Mouse (Mus musculus) A20 (cell line): ENCODE results near the gene Tmem177.

Experiments used
- DNase-seq: peaks from one replicate; pipeline ENCODE4 v3.0.0-alpha.2; 2011; ENCODE audit warnings: low read depth, low spot score

Gene Tmem177

DNA sequence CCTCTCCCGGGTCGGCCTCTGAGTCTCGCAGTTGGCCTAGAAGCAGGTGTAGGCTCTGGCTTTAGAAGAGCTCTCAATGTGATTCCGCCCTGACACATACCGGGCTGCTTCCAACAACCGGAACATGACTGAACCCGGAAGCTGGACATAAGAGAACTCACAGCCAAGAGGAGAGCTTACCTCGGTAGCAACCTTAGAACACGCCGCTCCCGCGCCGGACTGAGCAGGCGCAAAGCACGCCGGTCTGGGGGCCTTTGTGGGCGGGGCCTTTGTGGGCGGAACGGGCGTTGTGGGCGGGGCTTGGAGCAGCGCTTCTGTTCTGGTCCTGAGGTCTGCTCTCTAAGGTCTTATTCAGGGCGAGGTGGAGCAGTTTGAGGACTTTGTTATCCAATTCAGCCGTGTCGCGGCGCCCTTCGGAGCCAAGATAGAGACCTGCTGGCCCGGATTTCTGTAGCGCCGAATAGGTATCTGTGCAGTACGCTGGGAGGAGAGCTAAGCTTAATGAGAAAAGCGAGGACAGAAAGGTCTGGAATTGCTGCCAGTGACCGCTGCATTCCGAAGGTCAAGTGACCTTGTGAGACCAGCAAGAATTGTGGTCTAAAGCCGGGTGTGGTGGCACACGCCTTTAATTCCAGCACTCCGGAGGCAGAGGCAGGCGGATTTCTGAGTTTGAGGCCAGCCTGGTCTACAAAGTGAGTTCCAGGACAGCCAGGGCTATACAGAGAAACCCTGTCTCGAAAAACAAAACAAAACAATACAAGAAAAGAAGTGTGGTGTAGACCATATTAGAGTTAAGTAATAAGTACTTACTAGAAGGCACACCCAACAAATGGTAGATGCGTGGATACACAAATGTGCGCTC is at the start of gene Tmem177:
Gene Tmem177, minus strand, starts transcription at position 256 of the 862 bp plus-strand sequence.
- DNase-seq: peak; percentile 97

DNA sequence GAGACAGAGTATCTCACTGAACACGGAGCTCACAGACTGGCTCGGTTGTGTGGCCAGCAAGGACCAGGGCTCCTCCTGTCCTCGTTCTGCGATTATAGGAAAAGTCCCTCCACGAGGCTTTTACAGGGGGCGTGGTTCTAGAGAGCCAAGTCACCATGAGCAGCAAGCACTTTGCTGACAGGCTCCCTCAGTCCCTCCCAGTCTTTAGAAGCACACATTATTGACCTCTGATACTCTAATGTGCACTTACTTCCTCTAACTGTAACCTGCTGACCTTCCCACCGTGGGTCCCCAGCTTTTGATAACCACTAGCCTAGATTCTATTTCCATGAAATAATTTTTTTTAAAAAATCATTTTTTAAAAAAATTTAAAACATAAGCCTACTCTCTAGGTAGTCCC is 46.9 kb upstream of the Tmem177 start:
- DNase-seq: no peak

DNA sequence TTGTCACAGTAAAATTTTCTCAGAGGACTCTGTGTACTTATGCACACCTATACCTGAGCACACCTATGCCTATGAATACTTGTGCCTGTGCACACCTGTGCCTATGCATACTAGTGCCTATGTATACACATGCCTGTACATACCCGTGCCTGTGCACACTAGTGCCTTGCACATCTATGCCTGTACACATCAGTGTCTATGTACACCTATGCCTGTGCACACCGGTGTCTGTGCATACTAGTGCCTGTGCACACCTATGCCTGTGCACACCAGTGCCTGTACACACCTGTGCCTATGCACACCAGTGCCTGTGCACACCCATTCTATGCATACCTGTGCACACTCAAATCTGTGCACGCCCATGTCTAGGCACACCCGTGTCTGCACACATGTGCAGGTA is 46.5 kb upstream of the Tmem177 start:
- DNase-seq: no peak

DNA sequence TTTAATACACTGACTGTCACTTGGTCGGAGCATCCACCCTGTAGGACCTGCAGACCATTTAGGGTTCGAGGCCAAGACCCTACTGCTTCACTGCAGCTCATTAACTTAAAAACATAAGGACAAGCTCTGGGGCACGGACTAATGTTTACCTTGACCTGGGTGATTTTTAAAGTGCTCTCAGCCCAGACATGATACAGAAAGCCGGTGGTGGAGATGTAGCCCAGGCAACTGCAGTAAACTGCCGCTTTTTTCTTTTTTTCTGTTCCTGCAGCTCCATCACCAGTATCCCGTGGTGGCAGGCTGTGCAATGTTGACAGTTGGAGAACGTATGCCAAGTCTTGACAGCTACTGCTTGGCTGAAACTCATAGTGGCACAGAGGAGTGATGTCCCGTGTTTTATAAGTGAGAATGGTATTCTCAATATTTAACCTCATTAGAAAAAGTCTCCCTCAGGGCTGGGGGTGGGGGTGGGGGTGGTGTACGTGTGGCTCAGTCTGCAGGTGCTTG is 44.8 kb upstream of the Tmem177 start:
- DNase-seq: no peak

DNA sequence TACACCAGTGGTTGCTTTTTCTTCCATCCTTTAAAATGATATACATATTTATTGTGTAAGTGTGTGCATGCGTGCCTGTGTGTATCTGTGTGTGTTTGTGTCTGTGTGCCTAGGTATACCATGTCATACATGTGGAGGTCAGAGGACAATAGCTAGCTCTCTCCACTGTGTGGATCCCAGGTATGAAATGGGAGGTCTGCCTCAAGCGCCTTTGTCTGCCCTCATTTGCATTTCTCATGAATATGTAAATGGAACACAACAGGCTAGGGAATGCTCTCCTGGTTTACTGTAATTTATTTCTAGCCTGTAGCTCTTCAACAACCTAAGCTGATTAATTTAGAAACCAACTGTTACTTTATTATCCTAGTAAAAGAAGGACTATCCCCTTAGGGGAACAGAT is 41.7 kb upstream of the Tmem177 start:
- no peak for DNase-seq

DNA sequence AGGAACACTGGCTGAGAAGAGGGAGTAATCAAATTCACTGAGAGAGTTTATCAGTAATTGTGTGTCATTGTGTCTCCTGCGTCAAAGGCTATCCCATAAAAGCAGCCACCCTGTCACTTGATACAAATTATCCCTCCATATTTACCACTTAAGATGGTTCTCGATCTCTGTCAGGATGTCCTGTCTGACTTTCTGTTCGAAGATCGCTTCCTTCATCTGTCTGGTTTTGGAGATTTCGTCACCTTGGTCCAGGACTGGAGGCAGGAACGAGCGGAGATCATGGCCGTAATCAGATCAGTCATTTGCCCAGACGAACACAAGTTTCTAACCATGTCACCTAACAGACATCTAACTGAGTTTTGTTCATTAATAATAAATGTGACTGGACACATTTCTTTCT is 40.4 kb upstream of the Tmem177 start:
- no peak for DNase-seq

DNA sequence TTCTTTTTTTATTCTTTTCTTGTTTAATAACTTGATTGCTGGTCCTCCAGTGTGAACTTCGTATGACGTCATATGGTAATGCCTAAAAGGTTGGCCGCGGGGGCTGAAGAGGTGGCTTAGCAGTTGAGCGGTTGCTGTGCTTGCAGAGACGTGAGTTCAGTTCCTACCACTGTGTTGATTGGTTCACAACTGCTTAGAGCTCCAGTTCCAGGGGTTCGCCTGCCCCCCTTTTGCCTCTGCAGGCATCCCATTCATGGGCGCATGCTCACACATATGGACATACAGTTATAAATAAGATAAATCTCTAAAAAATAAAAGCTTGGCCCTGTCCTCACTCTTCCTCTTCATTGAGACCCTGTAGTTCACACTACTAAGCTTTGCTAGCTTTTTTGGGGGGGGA is 37.1 kb upstream of the Tmem177 start:
- no peak for DNase-seq

DNA sequence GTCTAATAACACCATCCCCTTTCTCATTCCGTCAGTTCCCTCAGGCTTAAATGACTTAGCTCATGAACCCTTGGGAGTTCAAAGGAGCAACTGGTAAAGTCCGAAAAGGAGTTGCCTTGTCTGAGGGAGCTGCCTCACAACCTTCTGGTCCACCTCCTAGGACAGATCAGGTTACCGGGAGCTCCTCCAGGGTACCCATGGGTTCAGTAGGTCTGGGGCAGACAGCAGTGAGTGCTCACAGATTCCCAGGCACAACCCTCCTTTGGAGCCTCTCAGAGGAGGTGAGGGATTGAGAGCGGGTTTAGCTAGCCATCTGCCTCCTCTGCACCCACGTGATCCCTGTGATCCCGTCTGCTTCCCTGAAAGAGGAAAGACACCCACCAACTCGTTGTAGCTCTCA is 23.9 kb upstream of the Tmem177 start:
- DNase-seq: no peak

DNA sequence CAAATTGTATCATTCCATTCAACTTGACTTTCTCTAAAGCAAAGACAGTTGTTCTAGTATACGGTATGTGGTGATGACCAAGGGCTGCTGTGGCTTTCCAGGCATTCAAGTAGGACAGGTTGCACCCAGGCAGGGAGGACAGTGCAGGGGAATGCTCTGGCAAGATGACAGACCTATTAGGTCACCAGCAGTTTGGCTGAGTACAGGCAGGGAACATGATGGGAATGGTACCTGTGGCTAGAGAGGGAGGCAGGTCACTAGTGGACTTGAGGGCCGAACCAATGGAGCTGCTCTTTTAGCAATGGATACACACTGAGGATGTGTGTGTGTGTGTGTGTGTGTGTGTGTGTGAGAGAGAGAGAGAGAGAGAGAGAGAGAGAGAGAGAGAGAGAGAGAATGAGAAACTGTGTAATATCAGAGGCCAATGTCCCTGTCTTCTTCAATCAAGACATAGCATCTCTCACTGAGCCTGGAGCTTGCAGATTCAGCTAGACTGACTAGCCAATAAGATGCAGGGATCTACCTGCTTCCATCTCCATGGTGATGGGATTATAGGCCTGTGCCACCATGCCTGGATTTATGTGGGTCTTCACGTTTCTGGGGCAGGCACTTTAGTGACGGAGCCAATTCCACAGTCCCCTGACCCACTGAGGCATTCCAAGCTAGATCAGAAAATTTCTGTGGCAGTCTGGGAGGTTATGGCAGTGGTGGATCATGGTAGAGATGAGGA is 18.6 kb upstream of the Tmem177 start:
- no peak for DNase-seq

DNA sequence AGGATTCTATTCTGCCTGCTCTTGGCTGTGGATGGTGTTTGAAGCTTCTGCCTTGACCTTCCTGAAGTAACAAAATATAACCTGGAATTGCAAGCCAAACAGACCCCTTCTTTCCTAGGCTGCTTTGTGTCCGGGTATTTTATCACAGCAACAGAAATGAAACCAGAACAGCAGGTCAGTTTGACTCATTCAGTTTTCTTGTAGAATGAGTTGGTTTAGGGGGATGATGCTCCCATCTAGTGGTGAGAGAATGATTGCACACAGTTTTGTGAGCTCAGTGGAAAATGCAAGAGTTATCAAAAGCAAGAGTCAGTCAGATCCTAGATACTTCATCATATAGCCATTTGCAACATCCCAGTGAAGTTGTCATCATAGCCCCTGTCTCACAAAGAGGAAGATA is 16.7 kb upstream of the Tmem177 start:
- DNase-seq: peak; percentile 71

DNA sequence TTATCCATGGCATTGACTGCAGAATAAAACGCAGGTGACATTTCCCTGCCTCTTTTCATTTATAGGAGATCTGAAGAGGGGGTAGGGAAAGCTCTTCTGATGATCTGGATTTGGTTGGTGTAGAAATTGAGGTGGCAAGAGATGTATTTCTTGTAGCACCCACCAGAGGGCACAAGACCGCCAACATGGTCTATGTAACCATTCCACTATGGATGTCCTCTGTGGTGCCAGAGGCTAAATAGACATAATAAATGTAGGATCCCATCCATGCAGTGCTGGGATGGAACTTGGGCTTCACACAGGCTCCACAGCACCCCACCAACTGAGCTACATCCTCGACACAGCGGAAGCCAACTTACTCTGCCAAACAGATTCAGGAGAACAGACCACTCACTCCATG is 6.3 kb upstream of the Tmem177 start:
- peak; percentile 42 for DNase-seq

DNA sequence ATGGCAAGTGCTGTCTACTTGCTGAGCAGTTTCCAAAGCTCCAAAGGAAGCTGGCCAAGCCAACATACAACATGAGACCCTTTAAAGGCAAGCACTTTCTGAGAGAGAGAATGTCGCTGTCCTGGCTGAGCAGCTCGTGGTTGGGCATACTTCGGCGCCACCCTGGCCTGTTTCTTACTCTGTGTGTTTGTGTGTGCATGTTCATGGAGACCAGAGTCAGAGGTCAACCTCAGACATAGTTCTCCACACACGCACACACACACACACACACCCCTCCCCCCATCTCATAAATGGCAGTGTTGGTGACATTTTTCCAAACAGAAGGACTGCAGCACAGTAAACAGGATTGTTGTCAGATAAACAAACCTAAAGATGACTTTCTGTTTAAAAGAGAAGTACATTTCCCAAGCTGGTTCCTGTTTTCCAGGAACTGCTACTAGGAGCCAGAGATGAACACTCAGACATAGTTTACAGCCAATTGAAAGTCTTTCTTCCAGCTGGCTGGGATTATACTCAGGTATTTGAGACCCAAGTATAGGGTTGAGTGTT is 3.9 kb upstream of the Tmem177 start:
- DNase-seq: no peak

DNA sequence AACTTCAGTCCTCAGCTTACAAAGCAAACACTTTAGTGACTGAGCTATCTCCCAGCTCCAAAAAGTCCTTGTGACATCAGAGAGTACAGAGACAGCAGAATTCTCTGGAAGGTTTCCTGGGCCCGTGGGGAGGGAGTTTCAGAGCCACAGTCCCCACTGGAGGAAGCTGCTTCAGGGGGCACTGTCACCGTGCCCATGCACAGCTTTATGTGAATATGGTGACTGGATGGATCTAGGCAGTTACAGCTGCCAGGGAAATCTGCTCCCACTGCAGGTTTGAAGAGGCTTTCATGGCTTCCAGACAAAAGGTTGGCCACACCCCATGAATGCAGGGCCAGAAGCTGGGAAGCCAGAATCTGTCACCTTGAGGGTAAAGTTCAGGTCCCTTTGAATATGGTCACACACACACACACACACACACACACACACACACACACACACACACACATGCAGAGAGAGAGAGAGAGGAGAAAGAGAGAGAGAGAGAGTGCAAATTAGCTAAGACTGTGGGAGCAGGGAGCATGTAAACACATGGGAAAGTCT is 5.7 kb downstream of the Tmem177 start:
- DNase-seq: no peak

DNA sequence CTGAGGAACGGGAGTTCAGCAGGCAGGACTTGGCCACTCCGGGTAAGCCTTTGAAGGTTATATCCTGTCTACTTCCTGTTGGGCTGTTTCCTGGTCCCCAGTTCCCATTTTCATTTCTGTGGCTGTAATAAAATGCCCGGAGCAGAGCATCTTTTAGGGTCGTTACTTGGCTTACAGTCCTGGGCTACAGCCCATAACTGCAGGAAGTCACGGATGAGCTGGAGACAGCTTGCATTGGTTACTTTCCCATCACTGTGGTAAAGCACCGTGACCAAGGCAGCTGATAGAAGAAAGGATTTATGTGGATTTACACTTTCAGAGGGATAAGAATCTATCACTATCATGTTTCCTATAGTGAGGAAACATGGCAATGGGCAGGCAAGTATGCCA is 9.8 kb downstream of the Tmem177 start:
- DNase-seq: no peak

DNA sequence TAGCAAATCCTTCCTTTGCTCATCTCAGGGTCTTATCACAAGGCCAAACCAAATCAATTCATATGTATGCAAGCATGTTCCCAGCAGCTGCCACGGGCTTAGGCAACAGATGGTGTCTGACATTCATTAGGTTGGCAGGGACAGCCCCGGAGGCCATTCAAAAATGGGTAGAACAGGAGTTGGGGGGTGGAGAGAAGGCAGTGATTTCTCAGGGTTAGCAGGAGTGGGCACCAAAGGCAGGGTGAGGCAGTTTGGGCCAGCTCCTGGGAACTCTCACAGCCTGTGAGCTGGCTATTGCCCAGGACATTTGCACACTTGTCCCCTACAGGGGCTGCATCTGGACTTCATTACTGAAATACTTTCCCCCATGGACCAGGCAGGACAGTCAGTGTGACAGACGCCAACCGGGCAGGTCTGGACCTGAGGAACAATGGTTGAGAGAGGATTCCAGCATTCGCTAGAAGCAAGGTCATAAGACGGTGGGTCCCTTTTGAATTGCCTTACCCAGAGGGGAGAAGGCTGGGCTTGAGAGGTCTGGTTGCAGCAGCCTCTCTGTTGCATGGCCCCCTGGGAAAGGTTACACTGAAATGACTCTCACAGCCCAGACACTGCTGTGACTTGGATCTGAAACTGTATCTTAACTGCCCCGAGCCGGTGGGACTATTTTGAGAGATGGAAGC is 10.3 kb downstream of the Tmem177 start:
- DNase-seq: no peak

DNA sequence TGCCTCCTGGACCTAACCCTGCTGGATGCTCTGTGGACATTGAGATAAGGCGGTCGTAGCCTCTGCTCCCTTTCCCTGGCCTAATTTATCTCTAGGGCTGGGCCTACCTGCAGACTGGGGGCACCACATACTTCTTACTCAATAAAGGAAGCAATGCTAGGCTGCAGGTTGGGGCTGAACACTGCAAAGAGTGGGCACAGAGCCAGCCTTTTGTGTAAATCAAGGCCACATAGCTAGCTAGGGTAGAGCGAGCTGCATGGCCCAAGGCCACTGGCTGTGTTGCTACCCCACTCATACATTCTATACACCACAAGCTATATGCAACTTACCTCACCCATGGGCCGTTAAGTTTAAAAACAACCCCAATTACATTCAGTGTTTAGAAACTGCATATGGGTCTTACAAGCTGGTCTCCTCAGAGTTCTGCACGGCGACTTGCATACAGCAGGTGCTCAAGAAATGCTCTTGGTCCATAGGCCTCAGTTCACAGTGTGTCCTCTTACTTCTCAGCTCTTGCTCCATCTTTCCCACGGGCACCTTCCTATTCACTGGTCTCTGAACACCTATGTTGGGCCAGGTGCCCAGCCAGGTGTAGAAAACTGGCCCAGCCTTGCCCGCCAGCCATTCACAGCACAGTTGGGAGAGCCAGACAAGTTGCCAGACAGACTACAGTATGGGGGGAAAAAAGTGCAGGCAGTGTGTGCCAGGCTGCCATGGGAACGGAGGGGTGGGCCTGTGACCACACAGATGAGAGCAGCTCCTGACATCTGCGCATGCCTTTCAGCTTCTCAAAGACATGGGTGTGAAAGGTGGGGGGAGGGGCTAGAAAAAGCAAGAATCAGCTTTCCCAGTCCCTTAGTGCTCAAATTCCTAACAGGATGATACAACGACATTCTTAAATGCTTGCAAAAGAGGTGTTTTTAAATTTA is 13.5 kb downstream of the Tmem177 start:
- no peak for DNase-seq

DNA sequence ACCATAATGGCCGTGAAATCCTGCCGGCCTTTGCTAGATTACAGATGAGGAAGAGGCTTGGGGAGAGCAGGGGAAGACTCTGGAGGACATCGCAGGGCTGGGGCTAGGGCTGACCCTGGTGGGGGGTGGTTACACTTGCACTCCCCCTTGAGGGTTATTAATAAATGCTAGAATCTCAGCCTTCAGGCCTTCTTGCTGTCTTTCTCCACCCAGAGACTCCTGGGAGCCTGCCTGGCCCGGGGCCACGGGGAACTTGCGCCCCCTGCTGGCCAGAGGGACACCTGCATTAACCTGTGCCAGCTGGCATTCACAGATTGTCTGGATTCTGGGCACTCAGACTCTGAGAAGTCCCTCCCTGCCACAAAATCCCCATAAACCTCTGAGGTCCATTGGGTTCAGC is 18.1 kb downstream of the Tmem177 start:
- DNase-seq: peak; percentile 67

DNA sequence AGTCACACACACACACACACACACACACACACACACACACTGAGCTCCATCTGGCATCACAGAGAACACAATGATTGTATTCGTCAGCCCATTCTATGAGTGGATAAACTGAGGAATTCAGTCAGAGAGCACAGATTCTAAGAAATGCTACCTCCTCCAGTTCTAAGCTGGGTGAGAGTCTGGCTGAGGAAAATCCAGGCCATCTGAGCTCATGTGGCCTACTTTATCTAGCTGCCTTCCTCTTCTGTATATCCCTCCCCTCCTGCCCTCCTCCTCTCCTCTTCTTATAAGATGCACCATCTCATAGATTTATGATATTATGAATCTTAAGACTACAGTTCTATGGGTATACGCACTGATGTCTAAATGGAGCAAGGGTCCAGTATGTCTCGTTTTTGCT is 19.4 kb downstream of the Tmem177 start:
- no peak for DNase-seq

DNA sequence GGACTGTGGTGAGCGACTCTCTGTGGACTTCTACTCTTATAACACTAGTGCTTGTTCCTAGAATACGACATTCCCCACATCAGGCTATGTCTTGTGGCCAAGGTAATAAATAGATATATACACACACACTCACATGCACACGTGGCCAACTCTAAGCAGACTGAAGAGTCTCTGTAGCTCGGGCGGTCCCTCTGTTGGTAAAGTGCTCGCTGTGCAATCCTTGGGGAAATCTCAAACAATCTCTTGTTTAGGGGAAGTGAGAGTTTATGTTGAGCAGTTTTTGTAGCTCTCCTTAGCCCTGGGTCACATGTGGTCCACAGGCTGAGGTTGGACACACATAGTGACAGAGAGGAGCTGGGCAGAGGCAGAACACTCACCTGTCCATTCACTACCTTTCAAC is 20.1 kb downstream of the Tmem177 start:
- peak; percentile 39 for DNase-seq

DNA sequence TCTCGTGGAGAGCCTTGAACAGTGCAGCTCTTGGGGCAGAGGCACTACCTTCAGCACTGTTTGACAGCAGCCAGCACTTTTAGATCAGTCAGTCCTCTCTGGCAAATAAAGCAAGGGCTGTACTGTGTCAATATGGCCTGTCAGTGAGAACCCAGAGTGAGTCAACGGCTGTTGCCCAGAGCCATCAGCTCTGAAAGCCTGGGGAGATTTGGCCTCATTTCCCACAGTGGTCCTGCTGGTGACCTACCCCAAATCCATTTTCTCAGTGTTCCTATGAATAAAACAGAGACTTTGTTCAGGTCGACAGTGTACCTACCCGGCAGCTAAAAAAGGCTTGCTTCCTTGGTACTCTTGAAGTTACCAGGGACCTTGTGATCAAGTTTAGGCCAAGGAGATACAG is 21.1 kb downstream of the Tmem177 start:
- DNase-seq: no peak

DNA sequence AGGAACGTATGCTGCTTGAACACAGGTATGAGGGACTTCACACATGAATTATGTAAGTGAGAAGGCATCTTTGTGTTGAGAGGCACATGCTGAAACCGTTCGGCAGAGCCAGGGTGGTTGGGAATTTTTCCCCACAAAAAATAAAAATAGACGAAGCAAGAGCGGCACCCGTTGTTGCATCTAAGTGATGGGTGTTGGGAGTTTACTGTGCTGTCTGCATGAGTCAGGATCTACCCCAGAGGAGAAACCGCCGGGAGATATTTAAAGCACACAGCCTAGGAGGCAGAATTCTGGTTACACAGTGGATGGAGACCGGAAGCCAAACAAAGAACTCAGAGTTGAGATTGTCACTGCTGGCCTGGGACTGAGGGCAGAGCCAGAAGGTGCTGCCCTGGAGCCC is 21.9 kb downstream of the Tmem177 start:
- DNase-seq: no peak
